Mouse (Mus musculus): Measurements from ENCODE around the gene Phf11a. TPM values are rescaled to one million over a fixed set of nuclear protein-coding genes. Genes with fewer than 3 reads are reported as not detected.
"Not testable (repeated sequence)": the region's sequence is repeated elsewhere in the genome, so short reads cannot be mapped to it uniquely, and the experiment has no call there.

Phf11a gene
- total RNA-seq (2021): under 1 TPM; 0.36 to 0.39 TPM
- long read RNA-seq, experiment 1: 0 reads
- long read RNA-seq, experiment 2: 0 reads

DNA sequence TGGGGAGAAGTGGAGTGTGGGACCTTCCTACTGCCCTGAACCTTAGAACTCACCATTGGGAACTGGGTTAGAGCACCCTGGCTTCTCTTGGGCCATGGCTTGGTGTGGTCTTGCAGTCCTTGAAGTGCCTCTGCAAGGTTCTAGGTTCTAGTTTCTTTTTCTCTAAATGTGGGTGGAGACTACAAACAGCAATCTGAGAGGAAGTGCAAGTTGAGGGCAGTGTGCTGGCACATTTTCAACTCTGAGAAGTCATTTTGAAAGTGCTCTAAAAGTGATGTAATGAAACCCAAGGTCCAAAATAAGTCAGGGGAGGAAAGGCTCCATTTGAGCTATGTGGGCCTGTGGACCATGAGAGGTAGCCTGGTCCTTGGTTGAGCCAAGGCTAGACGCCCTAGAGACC is at the start of gene Phf11a:
Phf11a (minus strand) TSS at position 132 of the 400 bp plus-strand sequence.
- DNase-seq: peak; percentile 1

GRCm38 (mm10) chr14:59341189-59341588 is 43.9 kb upstream of the Phf11a start, which contains the start of gene Phf11b:
Gene Phf11b, minus strand, starts transcription at chr14:59341351.
- DNase-seq: not testable (repeated sequence)

GRCm38 (mm10) chr14:59339541-59339940 is 42.2 kb upstream of the Phf11a start:
- DNase-seq: no peak

DNA sequence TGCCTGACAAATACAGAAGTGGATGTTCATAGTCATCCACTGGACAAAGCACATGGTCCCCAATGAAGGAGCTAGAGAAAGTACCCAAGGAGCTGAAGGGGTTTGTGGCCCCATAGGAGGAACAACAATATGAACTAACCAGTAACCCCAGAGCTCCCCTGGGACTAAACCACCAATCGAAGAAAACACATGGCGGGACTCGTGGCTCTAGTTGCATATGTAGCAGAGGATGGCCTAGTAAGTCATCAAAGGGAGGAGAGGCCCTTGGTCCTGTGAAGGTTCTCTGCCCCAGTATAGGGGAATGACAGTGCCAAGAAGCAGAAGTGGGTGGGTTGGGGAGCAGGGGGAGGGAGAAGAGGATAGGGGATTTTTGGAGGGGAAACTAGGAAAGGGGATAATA is 38.7 kb upstream of the Phf11a start:
- DNase-seq: not testable (repeated sequence)

DNA sequence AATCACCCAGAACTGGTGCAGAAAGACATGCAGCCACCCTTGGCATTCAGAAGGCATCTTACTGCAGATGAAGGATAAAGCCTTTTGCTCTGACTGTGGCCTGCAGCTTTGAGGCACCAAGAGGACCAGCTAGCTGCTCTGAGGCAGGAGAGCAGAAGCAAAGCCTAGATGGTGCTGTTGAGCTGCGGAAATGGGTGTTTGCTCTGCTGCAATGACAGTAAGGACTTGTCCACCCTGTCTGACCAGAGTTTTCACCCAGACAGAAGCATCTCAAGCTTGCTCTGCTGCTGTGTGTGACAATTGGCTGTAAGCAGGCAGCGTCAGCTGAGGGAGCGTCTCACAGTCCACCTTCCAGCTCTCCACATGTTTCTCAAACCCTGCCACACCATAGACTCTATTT is 33.2 kb upstream of the Phf11a start:
- peak; percentile 25 for DNase-seq

DNA sequence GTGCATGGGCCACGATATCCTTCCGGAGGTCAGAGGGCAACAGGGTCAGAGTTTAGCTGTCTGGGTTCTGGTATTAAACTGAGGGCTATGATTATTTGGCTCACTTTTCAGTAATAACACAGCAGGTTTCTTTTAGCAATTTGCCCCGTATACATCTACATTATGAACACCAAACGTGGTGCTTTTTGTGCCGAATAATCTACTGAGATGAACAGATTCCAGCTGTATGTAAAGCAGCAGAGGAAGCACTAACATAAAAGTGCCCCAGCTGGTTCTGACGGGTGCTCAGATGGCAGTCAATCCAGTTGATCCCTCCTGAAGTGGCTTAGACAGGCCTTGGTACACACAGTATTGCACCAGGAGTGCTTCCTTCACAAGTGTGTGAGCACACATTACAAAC is 22.6 kb upstream of the Phf11a start:
- not testable (repeated sequence) for DNase-seq

DNA sequence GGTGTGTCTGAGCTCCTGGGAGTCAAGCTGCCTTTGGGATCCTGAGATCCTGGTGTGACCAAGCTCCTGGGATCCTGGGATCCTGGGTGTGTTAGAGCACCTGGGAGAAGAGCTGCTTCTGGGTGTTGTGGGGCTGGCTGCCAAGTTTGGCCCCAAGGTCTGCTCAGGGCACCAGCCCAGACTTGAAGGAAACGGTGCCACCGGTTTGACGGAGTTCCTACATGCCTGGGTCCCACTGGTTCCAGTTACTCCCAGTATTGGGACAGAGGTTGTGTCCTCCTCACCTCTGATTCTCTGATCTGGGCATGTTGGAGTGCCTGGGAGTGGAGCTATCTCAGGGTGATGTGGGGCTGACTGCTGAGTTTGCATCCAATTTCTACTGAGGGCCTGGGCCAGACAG is 21.7 kb upstream of the Phf11a start:
- DNase-seq: not testable (repeated sequence)

DNA sequence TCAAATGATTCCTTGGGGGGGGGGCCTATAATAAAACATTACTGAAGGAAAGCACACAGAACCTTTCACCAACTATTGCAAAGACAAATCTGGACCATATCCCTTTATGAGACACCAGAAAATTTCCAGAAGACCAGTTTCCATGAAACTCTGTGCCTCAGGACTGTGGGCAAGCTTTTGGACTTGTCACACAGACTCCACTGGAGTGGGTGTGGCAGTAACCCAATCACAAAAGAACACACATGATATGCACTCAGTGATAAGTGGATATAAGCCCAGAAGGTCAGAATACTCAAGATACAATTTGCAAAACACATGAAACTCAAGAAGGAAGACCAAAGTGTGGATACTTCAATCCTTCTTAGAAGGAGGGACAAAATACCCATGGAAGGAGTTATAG is 5.6 kb downstream of the Phf11a start:
- not testable (repeated sequence) for DNase-seq

- DNase-seq: not testable (repeated sequence)
These were observed 22.4 kb downstream of the Phf11a start for GRCm38 (mm10) chr14:59274961-59275360.

- no peak for DNase-seq
These were observed 37.3 kb downstream of the Phf11a start, which contains the start of gene Gm6904 for GRCm38 (mm10) chr14:59260056-59260455. Gene Gm6904, minus strand, starts transcription at chr14:59260216.

- not testable (repeated sequence) for DNase-seq
These were observed 41.5 kb downstream of the Phf11a start for GRCm38 (mm10) chr14:59255861-59256260.

DNA sequence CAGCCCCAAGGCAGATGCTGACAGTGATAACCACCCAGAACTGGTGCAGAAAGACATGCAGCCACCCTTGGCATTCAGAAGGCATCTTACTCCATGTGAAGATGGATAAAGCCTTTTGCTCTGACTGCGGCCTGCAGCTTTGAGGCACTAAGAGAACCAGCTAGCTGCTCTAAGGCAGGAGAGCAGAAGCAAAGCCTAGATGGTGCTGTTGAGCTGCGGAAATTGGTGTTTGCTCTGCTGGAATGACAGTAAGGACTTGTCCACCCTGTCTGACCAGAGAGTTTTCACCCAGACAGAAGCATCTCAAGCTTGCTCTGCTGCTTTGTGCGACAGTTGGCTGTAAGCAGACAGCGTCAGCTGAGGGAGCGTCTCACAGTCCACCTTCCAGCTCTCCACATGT is 47.0 kb downstream of the Phf11a start:
- not testable (repeated sequence) for DNase-seq

DNA sequence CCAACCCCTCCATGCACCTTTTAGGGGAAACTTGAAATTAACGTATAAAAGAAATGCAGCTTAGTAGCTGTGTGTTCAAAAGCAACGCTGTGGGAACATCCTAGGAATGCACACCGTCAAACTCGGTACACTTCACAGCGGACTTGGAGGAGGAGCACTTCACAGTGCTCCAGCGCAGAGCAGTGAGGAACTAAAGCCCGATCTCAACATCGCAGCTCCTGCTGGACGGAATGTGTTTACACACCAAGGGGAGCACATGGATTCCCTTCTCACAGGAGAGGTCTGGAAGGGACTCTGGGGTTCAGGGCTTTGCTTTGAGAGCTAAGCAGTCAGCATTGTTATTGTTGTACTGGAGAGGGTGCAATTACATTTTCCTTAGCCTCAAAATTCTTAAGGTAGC is 63.7 kb downstream of the Phf11a start:
- DNase-seq: no peak

GRCm38 (mm10) chr14:59232003-59232402 is 65.3 kb downstream of the Phf11a start:
- DNase-seq: peak; percentile 59

- DNase-seq: no peak
These were observed 66.9 kb downstream of the Phf11a start for GRCm38 (mm10) chr14:59230331-59230966.

- DNase-seq: no peak
These were observed 67.5 kb downstream of the Phf11a start for GRCm38 (mm10) chr14:59229822-59230221.

Other genes with a start within 250 kb of the Phf11a start
- not detected for gene 1700129C05Rik, start 154.6 kb downstream of the Phf11a start, total RNA-seq (2021)
- not detected for gene Gm5142, start 118.8 kb downstream of the Phf11a start, total RNA-seq (2021)
- 10 to 100 TPM; 26.6 to 32.9 TPM for gene Rcbtb1, start 96.3 kb downstream of the Phf11a start, total RNA-seq (2021)
- not detected for gene Gm6904, start 37.3 kb downstream of the Phf11a start, total RNA-seq (2021)
- gene Phf11b, start 43.8 kb upstream of the Phf11a start, total RNA-seq (2021): 1 to 10 TPM in 1 of 2 experiments, under 1 TPM in 1; 0.67 to 1.1 TPM
- 1 to 10 TPM; 3.6 to 5.4 TPM for gene Phf11d, start 67.9 kb upstream of the Phf11a start, total RNA-seq (2021)
- under 1 TPM; 0.81 to 0.97 TPM for gene Phf11c, start 97.9 kb upstream of the Phf11a start, total RNA-seq (2021)
- 10 to 100 TPM in 1 of 2 experiments, 1 to 10 TPM in 1; 8.6 to 12.1 TPM for gene Setdb2, start 143.4 kb upstream of the Phf11a start, total RNA-seq (2021)
- gene Cab39l, start 143.4 kb upstream of the Phf11a start, total RNA-seq (2021): 10 to 100 TPM; 34.8 to 41.6 TPM

Measured in adrenal gland, postnatal 10 days (tissue).